Mouse (Mus musculus) hindbrain, embryonic 11.5 days (tissue): ENCODE measurements at regions not wholly inside any gene's neighbourhood (a gene's known extent, or its start where the extent isn't known, plus 50 kb on each side); places are given as distances from the start of the nearest gene placed in this dataset.
"Not testable (repeated sequence)": the region's sequence is repeated elsewhere in the genome, so short reads cannot be mapped to it uniquely, and the experiment has no call there.

Source experiments
- ATAC-seq: fragments of 200-750 bp; cut with Nextera tagmentation; 2 replicates; pipeline ENCODE4 v1.8.0; 2017; ENCODE audit warnings: mild to moderate bottlenecking, moderate TSS enrichment, moderate library complexity; ENCODE audit not compliant: low FRiP score
- DNase-seq: peaks from one replicate; pipeline ENCODE4 v3.0.0-alpha.2; 2015; ENCODE audit warnings: low spot score
- H3K27ac ChIP-seq: fragments of 300-500 bp; sonication (generic); 2 replicates; pipeline ENCODE4 v1.5.1; 2014; ENCODE audit warnings: mild to moderate bottlenecking, low read depth, low read length
- H3K27me3 ChIP-seq: fragments of 300-500 bp; sonication (generic); 2 replicates; pipeline ENCODE4 v1.6.1; 2014; ENCODE audit warnings: mild to moderate bottlenecking, low read length, moderate library complexity, mixed read lengths; ENCODE audit not compliant: control insufficient read depth, insufficient read depth
- H3K36me3 ChIP-seq: fragments of 300-500 bp; sonication (generic); 2 replicates; pipeline ENCODE4 v1.6.1; 2014; ENCODE audit warnings: mild to moderate bottlenecking, low read length, moderate library complexity, mixed read lengths; ENCODE audit not compliant: control insufficient read depth, insufficient read depth
- H3K4me1 ChIP-seq: fragments of 300-500 bp; sonication (generic); replicated peaks from 2 replicates; pipeline ENCODE4 v1.6.1; 2014; ENCODE audit warnings: low read length, mixed read lengths; ENCODE audit not compliant: control insufficient read depth, insufficient read depth
- H3K4me2 ChIP-seq: fragments of 300-500 bp; sonication (generic); replicated peaks from 2 replicates; pipeline ENCODE4 v1.6.1; 2014; ENCODE audit warnings: mild to moderate bottlenecking, low read depth, low read length
- H3K4me3 ChIP-seq: fragments of 300-500 bp; sonication (generic); 2 replicates; pipeline ENCODE4 v1.5.1; 2014; ENCODE audit warnings: low read depth, low read length
- H3K9ac ChIP-seq: fragments of 300-500 bp; sonication (generic); 2 replicates; pipeline ENCODE4 v1.6.1; 2014; ENCODE audit warnings: low read depth, low read length
- H3K9me3 ChIP-seq: fragments of 300-500 bp; sonication (generic); 2 replicates; pipeline ENCODE4 v1.6.1; 2016; ENCODE audit warnings: low read length; ENCODE audit not compliant: control insufficient read depth
- WGBS: fragments of 180-500 bp; shearing (Covaris S2); extraction: QIAGEN DNeasy Blood & Tissue Kit; methylation state at CpG from one replicate; pipeline ENCODE4 v1.1.7; 2014; 5-methylcytosine and 5-hydroxymethylcytosine counted together

DNA sequence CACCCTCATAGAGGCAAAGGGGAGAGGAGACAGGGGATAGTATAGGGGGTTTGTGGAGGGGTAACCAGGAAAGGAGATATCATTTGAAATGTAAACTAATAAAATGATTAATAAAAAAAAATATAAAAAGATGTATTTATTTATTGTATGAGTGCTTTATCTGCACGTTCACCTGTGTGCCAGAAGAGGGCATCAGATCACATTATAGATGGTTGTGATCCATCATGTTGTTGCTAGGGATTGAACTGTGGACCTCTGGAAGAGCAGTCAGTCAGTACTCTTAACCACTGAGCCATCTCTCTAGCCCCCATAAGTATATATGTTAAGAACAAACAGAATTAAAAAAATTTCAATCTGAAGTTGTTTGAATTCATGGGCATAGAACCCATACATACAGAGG, 69.4 kb upstream of the Max start:
- Histone ChIP-seq H3K27ac (no peak overlapping the region), H3K4me2 (no peak overlapping the region), H3K4me3 (no peak overlapping the region), H3K9me3 (no peaks in the 10 kb centered on the region), H3K36me3 (no peaks in the 10 kb centered on the region), H3K9ac (no peak overlapping the region), H3K4me1 (no peaks in the 10 kb centered on the region), H3K27me3 (no peaks in the 10 kb centered on the region)
- DNase-seq, result no peak
- 84% methylated on average over 1 of the region's 1 CpGs for WGBS
- no peak for ATAC-seq

GRCm38 (mm10) chr12:77025431-77025879, 63.5 kb upstream of the Max start:
- Histone ChIP-seq H3K27me3 (peaks cover 3% of the 10 kb centered on the region; the same call in 1 of the 2 replicates), H3K4me2 (no peak overlapping the region), H3K4me1 (no peaks in the 10 kb centered on the region; the same call in 1 of the 2 replicates), H3K9me3 (no peaks in the 10 kb centered on the region), H3K27ac (no peak overlapping the region), H3K4me3 (no peak overlapping the region), H3K9ac (no peak overlapping the region), H3K36me3 (no peaks in the 10 kb centered on the region)
- DNase-seq (no peak), ATAC-seq (no peak)
- WGBS, result 71% methylated on average over 7 of the region's 7 CpGs

GRCm38 (mm10) chr12:77022538-77022937, 60.5 kb upstream of the Max start:
- WGBS, result 36% methylated on average over 5 of the region's 5 CpGs

GRCm38 (mm10) chr12:77021881-77022280, 59.9 kb upstream of the Max start:
- WGBS, result 80% methylated on average over 5 of the region's 5 CpGs
- H3K27ac ChIP-seq, result no peak overlapping the region

More at GRCm38 (mm10) chr12:77022538-77022937, 60.5 kb upstream of the Max start:
- H3K9me3 ChIP-seq, result no peaks in the 10 kb centered on the region
- no peak overlapping the region for H3K27ac ChIP-seq
- no peaks in the 10 kb centered on the region; the same call in 1 of the 2 replicates for H3K4me1 ChIP-seq
- H3K4me2 ChIP-seq, result no peak overlapping the region
- H3K9ac ChIP-seq, result no peak overlapping the region
- DNase-seq (no peak), ATAC-seq (no peak)
- no peak overlapping the region for H3K4me3 ChIP-seq
- no peaks in the 10 kb centered on the region for H3K36me3 ChIP-seq
- H3K27me3 ChIP-seq, result peaks cover 3% of the 10 kb centered on the region; the same call in 1 of the 2 replicates

GRCm38 (mm10) chr12:77019708-77020511, 57.9 kb upstream of the Max start:
- H3K4me2 ChIP-seq, result no peak overlapping the region
- no peaks in the 10 kb centered on the region for H3K36me3 ChIP-seq
- 74% methylated on average over 14 of the region's 14 CpGs for WGBS
- DNase-seq (no peak), ATAC-seq (no peak)
- no peak overlapping the region for H3K4me3 ChIP-seq
- H3K27me3 ChIP-seq, result peaks cover 3% of the 10 kb centered on the region; the same call in 1 of the 2 replicates
- H3K4me1 ChIP-seq, result no peaks in the 10 kb centered on the region; the same call in 1 of the 2 replicates
- H3K9me3 ChIP-seq, result no peaks in the 10 kb centered on the region
- no peak overlapping the region for H3K9ac ChIP-seq
- H3K27ac ChIP-seq, result no peak overlapping the region

More at GRCm38 (mm10) chr12:77021881-77022280, 59.9 kb upstream of the Max start:
- Histone ChIP-seq H3K4me3 (no peak overlapping the region), H3K36me3 (no peaks in the 10 kb centered on the region), H3K9me3 (no peaks in the 10 kb centered on the region), H3K4me2 (no peak overlapping the region), H3K27me3 (peaks cover 3% of the 10 kb centered on the region; the same call in 1 of the 2 replicates), H3K9ac (no peak overlapping the region), H3K4me1 (no peaks in the 10 kb centered on the region; the same call in 1 of the 2 replicates)
- DNase-seq, result no peak
- no peak for ATAC-seq

DNA sequence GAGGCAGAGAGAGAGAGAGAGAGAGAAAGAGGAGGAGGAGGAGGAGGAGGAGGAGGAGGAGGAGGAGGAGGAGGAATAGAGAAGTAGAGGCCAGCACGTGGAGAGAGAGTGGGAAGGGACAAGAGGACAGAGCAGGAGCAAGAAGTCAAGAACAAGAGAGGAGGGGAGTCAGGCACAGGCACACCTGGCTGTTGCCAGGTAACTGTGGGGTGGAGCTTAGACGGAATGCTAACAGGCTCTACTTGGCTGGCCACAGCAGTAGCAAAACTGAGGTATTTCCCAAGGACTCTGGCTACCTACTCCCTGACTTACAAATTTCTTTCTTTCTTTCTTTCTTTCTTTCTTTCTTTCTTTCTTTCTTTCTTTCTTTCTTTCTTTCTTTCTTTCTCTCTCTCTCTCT, 57.1 kb upstream of the Max start:
- H3K4me2 ChIP-seq, H3K9me3 ChIP-seq, H3K36me3 ChIP-seq, H3K27ac ChIP-seq, H3K9ac ChIP-seq, DNase-seq, H3K27me3 ChIP-seq, H3K4me3 ChIP-seq, ATAC-seq, H3K4me1 ChIP-seq: not testable (repeated sequence)
- WGBS, result 40% methylated on average over 2 of the region's 2 CpGs

- ATAC-seq, result no peak
- WGBS, result 80% methylated on average over 6 of the region's 6 CpGs
- no peak for DNase-seq
These were observed 56.4 kb upstream of the Max start for GRCm38 (mm10) chr12:77018373-77018772.

GRCm38 (mm10) chr12:77014908-77015307, 52.9 kb upstream of the Max start:
- Histone ChIP-seq H3K27me3 (no peaks in the 10 kb centered on the region), H3K4me3 (no peak overlapping the region), H3K4me2 (no peak overlapping the region), H3K9ac (no peak overlapping the region), H3K9me3 (no peaks in the 10 kb centered on the region), H3K27ac (no peak overlapping the region), H3K36me3 (no peaks in the 10 kb centered on the region), H3K4me1 (no peaks in the 10 kb centered on the region)
- no peak for ATAC-seq
- no peak for DNase-seq
- WGBS, result 91% methylated on average over 2 of the region's 2 CpGs

More at GRCm38 (mm10) chr12:77018373-77018772, 56.4 kb upstream of the Max start:
- H3K27me3 ChIP-seq, result peaks cover under 1% of the 10 kb centered on the region; the same call in 1 of the 2 replicates
- no peak overlapping the region for H3K27ac ChIP-seq
- no peaks in the 10 kb centered on the region for H3K36me3 ChIP-seq
- H3K4me1 ChIP-seq, result no peaks in the 10 kb centered on the region; the same call in 1 of the 2 replicates
- H3K4me3 ChIP-seq, result no peak overlapping the region
- H3K9ac ChIP-seq, result no peak overlapping the region
- no peak overlapping the region for H3K4me2 ChIP-seq
- H3K9me3 ChIP-seq, result no peaks in the 10 kb centered on the region
